Mouse (Mus musculus) frontal cortex, adult 2 months (tissue): ENCODE data around the gene Gm4778. TPM values are rescaled to one million over a fixed set of nuclear protein-coding genes. Genes with fewer than 3 reads are reported as not detected.
"Not testable (repeated sequence)": the region's sequence is repeated elsewhere in the genome, so short reads cannot be mapped to it uniquely, and the experiment has no call there.

Experiments used
- DNase-seq, 2 experiments: peaks; one replicate each; pipeline ENCODE4 v3.0.0; 2022; ENCODE audit warnings: low spot score in 1 of 2; ENCODE audit errors: extremely low spot score in 1 of 2
- polyA plus RNA-seq: library from polyadenylated mRNA; depleted of rRNA; stranded (reverse); fragments of >200 nt; gene quantifications from 2 replicates; pipeline ENCODE4 v1.2.3, GENCODE M21; 2012; rRNA removed

Gene Gm4778
- polyA plus RNA-seq, result not detected in 2 replicates

DNA sequence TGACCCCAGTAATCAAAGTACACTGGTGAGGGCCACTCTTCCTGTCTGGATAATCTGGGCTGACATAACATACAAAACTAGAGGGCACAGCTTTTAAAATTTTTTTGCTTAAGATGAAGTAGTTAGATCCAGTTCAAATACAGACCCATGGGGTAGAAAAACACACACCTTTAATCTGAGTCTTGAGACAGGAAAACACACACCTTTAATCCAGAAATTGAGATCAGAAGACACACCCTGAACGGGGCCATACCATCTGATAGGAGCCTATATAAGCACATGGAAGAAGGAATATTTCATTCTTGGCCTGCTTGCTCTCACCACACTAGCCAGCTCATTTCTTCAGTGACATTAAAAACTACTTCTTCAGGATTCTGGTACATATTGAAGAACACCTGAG lies at the start of gene Gm4778:
Gene Gm4778, plus strand, starts transcription at position 301 of the 400 bp plus-strand sequence.
- DNase-seq, result not testable (repeated sequence)

DNA sequence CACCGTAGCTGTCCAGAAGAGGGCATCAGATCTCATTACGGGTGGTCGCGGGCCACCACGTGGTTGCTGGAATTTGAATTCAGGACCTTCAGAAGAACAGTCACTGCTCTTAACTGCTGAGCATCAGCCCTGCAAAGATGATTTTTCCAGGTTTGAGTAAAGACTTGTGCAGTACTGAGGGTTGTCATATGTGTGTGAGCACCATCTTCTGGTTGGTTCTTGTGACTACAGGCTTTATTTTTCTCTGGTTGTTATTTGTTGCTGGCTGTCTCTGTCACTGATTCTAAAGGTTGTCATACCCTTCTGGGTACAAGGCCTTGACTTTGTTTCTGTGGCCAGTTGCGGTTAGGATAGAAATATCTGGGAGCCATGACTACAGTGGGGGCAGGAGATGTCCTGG lies 3.2 kb upstream of the Gm4778 start:
- DNase-seq, result peak in 1 of 2 experiments; percentile 54

DNA sequence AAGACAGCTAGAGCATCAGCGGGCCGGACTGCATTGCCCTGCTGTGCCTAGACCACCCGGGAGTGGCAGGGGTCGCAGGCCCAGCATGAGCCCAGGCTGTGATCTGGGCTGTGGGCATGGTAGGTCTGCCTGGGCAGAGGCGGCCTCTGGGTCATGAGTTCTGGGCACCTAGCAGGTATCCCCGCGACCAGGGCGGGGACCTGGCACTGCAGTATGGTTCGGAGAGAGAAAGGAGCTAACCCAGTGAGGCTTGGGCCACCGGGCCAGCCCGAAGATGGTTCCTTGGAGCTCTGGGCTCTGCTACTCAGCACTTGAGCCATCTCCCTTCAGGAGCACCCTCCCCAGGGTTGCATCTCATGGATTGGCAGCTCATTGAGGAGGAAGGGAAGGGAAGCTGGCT lies 12.2 kb downstream of the Gm4778 start:
- DNase-seq, result no peak

GRCm38 (mm10) chr3:94305457-94305856 lies 41.6 kb downstream of the Gm4778 start:
- DNase-seq, result no peak

DNA sequence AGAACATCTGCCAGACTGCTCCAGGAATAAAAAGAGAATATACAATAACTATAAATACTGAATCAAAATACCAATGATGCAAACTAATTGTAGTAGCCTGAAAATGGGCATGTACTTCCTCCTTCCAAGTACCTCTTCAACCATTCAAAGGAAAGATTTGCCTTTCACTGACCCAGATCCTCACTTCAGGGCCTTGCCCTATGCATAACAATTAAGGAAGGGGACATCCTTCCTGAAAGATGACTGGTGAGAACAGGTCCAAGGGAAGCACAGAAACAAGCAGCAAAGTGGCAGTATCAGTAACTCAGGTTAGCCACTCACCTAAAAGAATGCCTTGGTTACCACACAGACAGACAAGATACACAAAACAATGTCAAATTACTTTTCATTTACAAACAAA lies 43.1 kb downstream of the Gm4778 start:
- no peak for DNase-seq

GRCm38 (mm10) chr3:94309633-94310363 lies 46.0 kb downstream of the Gm4778 start, which contains the start of gene Them4:
Gene Them4, plus strand, starts transcription at chr3:94310089.
- DNase-seq, result peak; percentile 82 to 92

- peak in 1 of 2 experiments; percentile 16 for DNase-seq
Observed at GRCm38 (mm10) chr3:94310491-94310890, 46.7 kb downstream of the Gm4778 start.

GRCm38 (mm10) chr3:94310911-94311310 lies 47.1 kb downstream of the Gm4778 start:
- DNase-seq, result no peak

DNA sequence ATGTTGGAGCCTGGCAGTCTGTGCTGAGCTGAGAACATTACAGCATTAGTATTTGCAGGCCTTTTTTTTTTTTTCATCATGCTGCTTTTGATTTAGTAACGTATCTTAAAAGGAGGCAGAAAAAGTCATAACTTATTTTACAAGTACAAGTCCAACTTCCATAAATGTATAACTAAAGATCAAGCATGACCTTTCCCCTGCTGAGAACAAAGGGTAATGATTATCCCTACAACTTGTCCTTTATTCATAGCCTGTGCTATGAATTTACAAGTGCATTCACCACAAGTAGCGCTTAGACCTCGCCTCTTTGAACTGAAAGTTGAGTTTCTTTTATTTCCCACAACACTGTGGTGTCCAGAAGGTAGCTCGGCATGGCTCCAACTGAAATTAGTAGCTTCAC lies 47.5 kb downstream of the Gm4778 start:
- DNase-seq, result no peak

Other genes starting within 250 kb of the Gm4778 start
- not detected in 2 replicates for gene Gm9125, start 209.2 kb upstream of the Gm4778 start, polyA plus RNA-seq
- gene Gm10697, start 191.4 kb upstream of the Gm4778 start, polyA plus RNA-seq, result not detected in 2 replicates
- gene Gm10696, start 85.8 kb upstream of the Gm4778 start, polyA plus RNA-seq, result not detected in 2 replicates
- not detected in 2 replicates for gene Gm5286, start 67.3 kb upstream of the Gm4778 start, polyA plus RNA-seq
- gene Them4, start 46.1 kb downstream of the Gm4778 start, polyA plus RNA-seq, result 18.7 and 22.1 TPM in 2 replicates
- gene Them5, start 78.1 kb downstream of the Gm4778 start, polyA plus RNA-seq, result not detected in 2 replicates
- 1.4 and 1.5 TPM in 2 replicates for gene C2cd4d, start 98.4 kb downstream of the Gm4778 start, polyA plus RNA-seq
- gene Rorc, start 108.8 kb downstream of the Gm4778 start, polyA plus RNA-seq, result 0.95 and 1.1 TPM in 2 replicates
- 0.40 and 0.55 TPM in 2 replicates for gene Lingo4, start 134.5 kb downstream of the Gm4778 start, polyA plus RNA-seq
- gene Tdrkh, start 149.2 kb downstream of the Gm4778 start, polyA plus RNA-seq, result 15.5 and 17.0 TPM in 2 replicates
- gene Mrpl9, start 179.3 kb downstream of the Gm4778 start, polyA plus RNA-seq, result 49.4 and 52.5 TPM in 2 replicates
- gene Oaz3, start 179.9 kb downstream of the Gm4778 start, polyA plus RNA-seq, result 0.19 and 0.28 TPM in 2 replicates
- 410 and 454 TPM in 2 replicates for gene Celf3, start 214.3 kb downstream of the Gm4778 start, polyA plus RNA-seq
- gene Riiad1, start 216.3 kb downstream of the Gm4778 start, polyA plus RNA-seq, result 3.5 and 4.6 TPM in 2 replicates